Mouse (Mus musculus) myocyte (in vitro differentiated cells): ENCODE data around the gene Plxnb1.

Experiments
- CEBPB ChIP-seq: IDR thresholded peaks from 2 replicates; pipeline ENCODE4 v1.6.1; 2011; ENCODE audit warnings: mild to moderate bottlenecking, moderate library complexity; ENCODE audit not compliant: poor library complexity, insufficient read depth, severe bottlenecking
- E2F4 ChIP-seq: IDR thresholded peaks from one replicate; pipeline ENCODE4 v1.6.1; 2011; ENCODE audit warnings: mild to moderate bottlenecking, control low read depth, moderate library complexity; ENCODE audit not compliant: insufficient read depth
- MAX ChIP-seq: IDR thresholded peaks from one replicate; pipeline ENCODE4 v1.6.1; 2011; ENCODE audit warnings: low read depth, mild to moderate bottlenecking, control low read depth
- POLR2A ChIP-seq: IDR thresholded peaks from one replicate; pipeline ENCODE4 v1.6.1; 2011; ENCODE audit warnings: low read depth, mild to moderate bottlenecking, control low read depth, moderate library complexity; ENCODE audit not compliant: insufficient read length
- POLR2AphosphoS2 ChIP-seq: IDR thresholded peaks from one replicate; pipeline ENCODE4 v1.6.1; 2011; ENCODE audit warnings: low read depth, control low read depth; ENCODE audit not compliant: insufficient read length
- REST ChIP-seq: IDR thresholded peaks from one replicate; pipeline ENCODE4 v1.6.1; 2011; ENCODE audit warnings: mild to moderate bottlenecking, control low read depth, moderate library complexity; ENCODE audit not compliant: insufficient read depth, insufficient read length
- TCF12 ChIP-seq: IDR thresholded peaks from one replicate; pipeline ENCODE4 v1.6.1; 2011; ENCODE audit warnings: mild to moderate bottlenecking, control low read depth; ENCODE audit not compliant: poor library complexity, insufficient read depth, severe bottlenecking
- TCF3 ChIP-seq: IDR thresholded peaks from one replicate; pipeline ENCODE4 v1.6.1; 2011; ENCODE audit warnings: low read depth, control low read depth; ENCODE audit not compliant: insufficient read length
- USF1 ChIP-seq: IDR thresholded peaks from one replicate; pipeline ENCODE4 v1.6.1; 2011; ENCODE audit warnings: low read depth, mild to moderate bottlenecking, control low read depth, moderate library complexity

DNA sequence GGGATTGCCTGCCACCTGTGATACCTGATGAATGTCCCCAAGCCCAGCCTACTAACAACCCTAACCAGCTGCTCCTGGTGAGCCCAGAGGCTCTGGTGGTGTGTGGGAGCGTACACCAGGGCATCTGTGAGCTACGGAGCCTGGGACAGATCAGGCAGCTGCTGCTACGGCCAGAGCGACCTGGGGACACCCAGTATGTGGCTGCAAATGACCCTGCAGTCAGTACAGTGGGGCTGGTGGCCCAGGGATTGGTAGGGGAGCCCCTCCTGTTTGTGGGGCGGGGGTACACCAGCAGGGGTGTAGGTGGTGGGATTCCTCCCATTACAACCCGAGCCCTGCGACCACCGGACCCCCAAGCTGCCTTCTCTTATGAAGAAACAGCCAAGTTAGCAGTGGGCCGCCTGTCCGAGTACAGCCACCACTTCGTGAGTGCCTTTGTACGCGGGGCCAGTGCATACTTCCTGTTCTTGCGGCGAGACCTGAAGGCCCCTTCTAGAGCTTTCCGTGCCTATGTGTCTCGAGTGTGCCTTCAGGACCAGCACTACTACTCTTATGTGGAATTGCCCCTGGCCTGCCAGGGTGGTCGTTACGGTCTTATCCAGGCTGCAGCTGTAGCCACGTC lies 5.2 kb downstream of the Plxnb1 start:
- TF ChIP-seq POLR2A (no peak), REST (no peak), POLR2AphosphoS2 (no peak), USF1 (no peak), TCF12 (no peak), E2F4 (no peak), TCF3 (no peak), CEBPB (no peak), MAX (no peak)
